Mouse (Mus musculus) embryonic facial prominence, embryonic 12.5 days (tissue): ENCODE data around the gene Pde4b. TPM values are rescaled to one million over a fixed set of nuclear protein-coding genes. Genes with fewer than 3 reads are reported as not detected.

ENCODE experiments used
- ATAC-seq: fragments of 200-750 bp; cut with Nextera tagmentation; 2 replicates; pipeline ENCODE4 v1.8.0; 2017; ENCODE audit not compliant: insufficient number of reproducible peaks, insufficient read depth, low FRiP score, low TSS enrichment
- H3K27ac ChIP-seq: fragments of 300-500 bp; sonication (generic); 2 replicates; pipeline ENCODE4 v1.5.1; 2016; ENCODE audit warnings: mild to moderate bottlenecking
- H3K27me3 ChIP-seq: fragments of 300-500 bp; sonication (generic); 2 replicates; pipeline ENCODE4 v1.6.1; 2016; ENCODE audit warnings: mild to moderate bottlenecking, moderate library complexity
- H3K36me3 ChIP-seq: fragments of 300-500 bp; sonication (generic); 2 replicates; pipeline ENCODE4 v1.6.1; 2016; ENCODE audit warnings: mild to moderate bottlenecking
- H3K4me1 ChIP-seq: fragments of 300-500 bp; sonication (generic); 2 replicates; pipeline ENCODE4 v1.6.1; 2016
- H3K4me2 ChIP-seq: fragments of 300-500 bp; sonication (generic); replicated peaks from 2 replicates; pipeline ENCODE4 v1.6.1; 2016; ENCODE audit warnings: mild to moderate bottlenecking, moderate library complexity
- H3K4me3 ChIP-seq: fragments of 300-500 bp; sonication (generic); 2 replicates; pipeline ENCODE4 v1.5.1; 2016; ENCODE audit warnings: mild to moderate bottlenecking
- H3K9ac ChIP-seq: fragments of 300-500 bp; sonication (generic); 2 replicates; pipeline ENCODE4 v1.6.1; 2016; ENCODE audit warnings: mild to moderate bottlenecking, moderate library complexity
- H3K9me3 ChIP-seq: fragments of 300-500 bp; sonication (generic); 2 replicates; pipeline ENCODE4 v1.6.1; 2016; ENCODE audit warnings: mild to moderate bottlenecking, moderate library complexity
- WGBS: fragments of 180-500 bp; shearing (Covaris S2); methylation state at CpG from one replicate; pipeline ENCODE4 v1.1.7; 2016; 5-methylcytosine and 5-hydroxymethylcytosine counted together
- polyA plus RNA-seq: library from polyadenylated mRNA; unstranded; fragments of >200 nt; fragmentation: Nextera tagmentation; extraction: Ambion mirVana; gene quantifications from 2 replicates; pipeline ENCODE4 v1.2.1, GENCODE M21; 2016

Gene Pde4b
- polyA plus RNA-seq, 1 experiment from 2014 or later: 11.1 TPM

GRCm38 (mm10) chr4:102576109-102576508 is 488.8 kb downstream of the Pde4b start:
- Histone ChIP-seq H3K9ac (no peak overlapping the region), H3K9me3 (no peaks in the 10 kb centered on the region), H3K36me3 (no peaks in the 10 kb centered on the region), H3K27me3 (no peaks in the 10 kb centered on the region), H3K4me2 (no peak overlapping the region), H3K27ac (no peak overlapping the region), H3K4me1 (peaks cover 11% of the 10 kb centered on the region; the same call in 1 of the 2 replicates), H3K4me3 (no peak overlapping the region)
- WGBS: 84% methylated on average over 6 of the region's 6 CpGs
- ATAC-seq: no peak

- H3K36me3 ChIP-seq: no peaks in the 10 kb centered on the region
- no peak overlapping the region for H3K27ac ChIP-seq
- no peaks in the 10 kb centered on the region for H3K9me3 ChIP-seq
- peaks cover 5% of the 10 kb centered on the region; the same call in 1 of the 2 replicates for H3K4me1 ChIP-seq
- no peak overlapping the region for H3K4me2 ChIP-seq
- no peaks in the 10 kb centered on the region for H3K27me3 ChIP-seq
- H3K9ac ChIP-seq: no peak overlapping the region
- ATAC-seq: no peak
- WGBS: 87% methylated on average over 14 of the region's 14 CpGs
- H3K4me3 ChIP-seq: no peak overlapping the region
Measured at GRCm38 (mm10) chr4:102577636-102578035, 490.3 kb downstream of the Pde4b start.

GRCm38 (mm10) chr4:102579051-102579450 is 491.7 kb downstream of the Pde4b start:
- H3K9me3 ChIP-seq: no peaks in the 10 kb centered on the region
- H3K27ac ChIP-seq: no peak overlapping the region
- no peaks in the 10 kb centered on the region for H3K36me3 ChIP-seq
- H3K4me2 ChIP-seq: no peak overlapping the region
- ATAC-seq: no peak
- no peak overlapping the region for H3K4me3 ChIP-seq
- no peaks in the 10 kb centered on the region for H3K27me3 ChIP-seq
- WGBS: 81% methylated on average over 4 of the region's 4 CpGs
- no peak overlapping the region for H3K9ac ChIP-seq
- H3K4me1 ChIP-seq: peaks cover 5% of the 10 kb centered on the region; the same call in 1 of the 2 replicates

GRCm38 (mm10) chr4:102579746-102580145 is 492.4 kb downstream of the Pde4b start:
- Histone ChIP-seq H3K4me3 (no peak overlapping the region), H3K9me3 (no peaks in the 10 kb centered on the region), H3K4me1 (peaks cover 5% of the 10 kb centered on the region; the same call in 1 of the 2 replicates), H3K27me3 (no peaks in the 10 kb centered on the region), H3K9ac (no peak overlapping the region), H3K4me2 (no peak overlapping the region), H3K36me3 (no peaks in the 10 kb centered on the region), H3K27ac (no peak overlapping the region)
- WGBS: 81% methylated on average over 2 of the region's 2 CpGs
- no peak for ATAC-seq

- H3K4me1 ChIP-seq: 0 out of 2 replicates have a peak, but pooled peaks cover 4% of the 10 kb centered on the region
- no peaks in the 10 kb centered on the region for H3K36me3 ChIP-seq
- no peak for ATAC-seq
- no peaks in the 10 kb centered on the region for H3K27me3 ChIP-seq
- H3K4me3 ChIP-seq: no peak overlapping the region
- H3K9me3 ChIP-seq: no peaks in the 10 kb centered on the region
- WGBS: 81% methylated on average over 8 of the region's 8 CpGs
- H3K9ac ChIP-seq: no peak overlapping the region
- H3K4me2 ChIP-seq: no peak overlapping the region
- H3K27ac ChIP-seq: no peak overlapping the region
Measured at GRCm38 (mm10) chr4:102582165-102582749, 494.9 kb downstream of the Pde4b start.

- no peaks in the 10 kb centered on the region for H3K27me3 ChIP-seq
- 66% methylated on average over 6 of the region's 6 CpGs for WGBS
- no peaks in the 10 kb centered on the region for H3K36me3 ChIP-seq
- no peak overlapping the region for H3K9ac ChIP-seq
- H3K4me3 ChIP-seq: no peak overlapping the region
- H3K9me3 ChIP-seq: no peaks in the 10 kb centered on the region
- H3K4me1 ChIP-seq: 0 out of 2 replicates have a peak, but pooled peaks cover 4% of the 10 kb centered on the region
- no peak for ATAC-seq
- H3K27ac ChIP-seq: no peak overlapping the region
- no peak overlapping the region for H3K4me2 ChIP-seq
Measured at GRCm38 (mm10) chr4:102582963-102583362, 495.6 kb downstream of the Pde4b start.

- Histone ChIP-seq H3K4me1 (peaks cover 5% of the 10 kb centered on the region; the same call in 1 of the 2 replicates), H3K4me3 (no peak overlapping the region), H3K4me2 (no peak overlapping the region), H3K27me3 (no peaks in the 10 kb centered on the region), H3K36me3 (no peaks in the 10 kb centered on the region), H3K27ac (no peak overlapping the region), H3K9me3 (no peaks in the 10 kb centered on the region), H3K9ac (no peak overlapping the region)
- ATAC-seq: no peak
- 83% methylated on average over 3 of the region's 3 CpGs for WGBS
Measured at GRCm38 (mm10) chr4:102583469-102583868, 496.1 kb downstream of the Pde4b start.

GRCm38 (mm10) chr4:102584601-102585265 is 497.4 kb downstream of the Pde4b start:
- 45% methylated on average over 6 of the region's 6 CpGs for WGBS
- Histone ChIP-seq H3K4me3 (no peak overlapping the region), H3K36me3 (no peaks in the 10 kb centered on the region), H3K4me2 (no peak overlapping the region), H3K27ac (no peak overlapping the region), H3K4me1 (peaks cover 17% of the 10 kb centered on the region; the same call in 1 of the 2 replicates), H3K27me3 (no peaks in the 10 kb centered on the region), H3K9ac (no peak overlapping the region), H3K9me3 (no peaks in the 10 kb centered on the region)
- no peak for ATAC-seq

- 41% methylated on average over 4 of the region's 4 CpGs for WGBS
- no peak overlapping the region for H3K27ac ChIP-seq
Measured at GRCm38 (mm10) chr4:102585541-102585940, 498.2 kb downstream of the Pde4b start.

GRCm38 (mm10) chr4:102586787-102587186 is 499.4 kb downstream of the Pde4b start:
- Histone ChIP-seq H3K36me3 (no peaks in the 10 kb centered on the region), H3K4me1 (peaks cover 20% of the 10 kb centered on the region; the same call in 1 of the 2 replicates), H3K27me3 (no peaks in the 10 kb centered on the region), H3K4me2 (no peak overlapping the region), H3K9ac (no peak overlapping the region), H3K4me3 (no peak overlapping the region), H3K9me3 (no peaks in the 10 kb centered on the region), H3K27ac (no peak overlapping the region)
- ATAC-seq: no peak
- 84% methylated on average over 3 of the region's 3 CpGs for WGBS

More at GRCm38 (mm10) chr4:102585541-102585940, 498.2 kb downstream of the Pde4b start:
- H3K36me3 ChIP-seq: no peaks in the 10 kb centered on the region
- H3K4me3 ChIP-seq: no peak overlapping the region
- no peak overlapping the region for H3K9ac ChIP-seq
- H3K4me1 ChIP-seq: peaks cover 20% of the 10 kb centered on the region; the same call in 1 of the 2 replicates
- H3K4me2 ChIP-seq: no peak overlapping the region
- H3K9me3 ChIP-seq: no peaks in the 10 kb centered on the region
- H3K27me3 ChIP-seq: no peaks in the 10 kb centered on the region
- ATAC-seq: no peak

- 24% methylated on average over 12 of the region's 12 CpGs for WGBS
- Histone ChIP-seq H3K27ac (no peak overlapping the region), H3K9me3 (no peaks in the 10 kb centered on the region), H3K4me3 (peak overlapping the region; percentile 19; the same call in 1 of the 2 replicates), H3K27me3 (no peaks in the 10 kb centered on the region), H3K4me2 (peak overlapping the region; percentile 53), H3K36me3 (no peaks in the 10 kb centered on the region), H3K4me1 (peaks cover 20% of the 10 kb centered on the region; the same call in 1 of the 2 replicates), H3K9ac (no peak overlapping the region)
- ATAC-seq: no peak
Measured at GRCm38 (mm10) chr4:102588668-102589455, 501.5 kb downstream of the Pde4b start.
